Mouse (Mus musculus) adrenal gland, adult (tissue): ENCODE data around the gene Adamtsl5.

Experiments used
- DNase-seq, 2 experiments: peaks; one replicate each; pipeline ENCODE4 v3.0.0; 2022 to 2023; ENCODE audit warnings: low spot score in 1 of 2; ENCODE audit not compliant: inconsistent age in 2 of 2

Gene Adamtsl5

DNA sequence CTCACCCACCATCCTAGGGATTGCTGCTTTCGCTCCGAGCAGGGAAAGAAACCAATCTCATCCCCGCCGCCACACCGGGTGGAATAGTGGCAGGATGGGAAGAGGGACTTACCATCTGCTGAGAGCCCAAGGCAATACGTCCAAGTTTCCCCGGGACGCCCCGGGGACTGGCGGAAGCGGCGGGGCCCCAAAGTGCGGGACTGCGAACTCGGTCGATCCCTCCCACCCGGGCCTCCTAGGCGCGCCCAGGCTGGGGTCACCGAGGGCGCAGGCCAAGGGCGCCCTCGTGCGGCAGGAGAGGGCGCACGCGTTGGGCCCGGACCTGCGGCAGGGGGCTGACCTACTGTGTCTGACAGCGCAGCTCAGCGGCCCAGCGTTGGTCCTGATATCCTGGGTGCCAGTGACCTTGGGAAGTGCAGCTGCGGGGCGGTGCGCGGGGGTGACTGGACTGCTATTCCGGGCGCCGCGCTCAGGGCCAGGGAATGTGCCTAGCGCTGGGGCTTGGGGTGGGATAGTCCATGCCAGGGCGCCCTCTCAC is at the start of gene Adamtsl5:
Gene Adamtsl5 (minus strand): TSS at position 169 of the 538 bp plus-strand sequence.
- peak; percentile 62 to 75 for DNase-seq

DNA sequence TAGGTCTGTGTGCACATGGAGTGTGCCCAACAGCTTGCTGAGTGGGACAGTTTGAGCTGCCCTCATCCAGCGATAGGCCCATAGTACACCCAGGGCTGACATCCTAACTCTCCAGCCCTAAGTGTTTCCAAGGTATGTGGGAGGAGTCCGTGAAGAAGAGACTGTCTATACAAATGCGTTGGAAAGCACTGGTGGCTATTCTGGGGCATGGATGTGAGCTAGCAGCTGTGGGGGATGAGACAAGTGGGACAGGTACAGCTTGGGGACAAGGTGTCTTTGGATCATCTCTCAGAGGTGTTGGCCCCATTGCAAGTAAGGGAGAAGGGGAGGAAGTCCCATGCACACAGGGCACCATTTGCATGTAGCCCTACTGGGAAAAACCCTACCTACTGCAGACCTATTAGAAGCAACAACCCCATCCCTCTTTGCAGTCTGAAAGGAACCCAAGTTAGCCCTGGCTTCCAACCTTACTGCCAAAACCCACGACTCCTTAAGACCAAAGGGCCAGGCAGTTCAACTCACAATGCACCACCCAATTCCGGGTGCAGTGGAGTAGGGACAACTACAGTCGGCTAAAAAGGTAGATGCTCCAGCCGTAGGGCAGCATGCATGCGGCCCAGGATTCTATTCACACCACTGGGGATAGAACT is 49.4 kb upstream of the Adamtsl5 start:
- peak in 1 of 2 experiments; percentile 65 for DNase-seq

DNA sequence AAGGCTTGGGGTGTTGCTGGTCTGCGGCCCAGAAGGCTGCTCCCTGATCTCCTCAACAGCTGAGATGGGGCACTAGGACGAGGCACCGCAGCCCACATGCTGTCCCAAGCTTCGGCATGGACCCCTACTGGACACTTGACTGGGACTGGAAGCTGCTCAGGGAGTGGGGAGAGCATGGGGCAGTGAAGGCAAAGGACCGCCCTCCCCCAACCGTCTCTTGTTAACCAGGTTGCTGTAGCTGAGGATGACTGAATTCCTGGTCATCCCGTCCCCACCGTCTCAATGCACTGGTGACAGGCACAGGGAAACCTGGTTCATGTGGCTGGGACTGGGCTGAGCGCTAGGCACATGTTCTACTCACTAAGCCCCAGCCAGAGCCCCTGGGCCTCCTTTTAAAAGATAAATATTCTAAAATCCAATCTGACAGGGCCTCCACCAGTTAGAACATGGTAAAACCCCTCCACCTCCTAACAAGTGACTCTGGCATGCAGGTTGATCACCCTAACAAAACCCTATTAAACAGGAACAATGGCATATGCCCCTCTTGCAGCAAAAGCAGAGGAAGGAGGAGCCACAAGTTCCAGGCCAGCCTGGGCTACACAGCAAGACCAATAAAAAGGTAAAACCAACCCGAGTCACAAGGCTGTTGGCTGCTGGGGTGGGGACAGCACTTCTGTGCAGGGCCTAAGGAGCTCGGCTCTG is 48.8 kb upstream of the Adamtsl5 start:
- no peak for DNase-seq

DNA sequence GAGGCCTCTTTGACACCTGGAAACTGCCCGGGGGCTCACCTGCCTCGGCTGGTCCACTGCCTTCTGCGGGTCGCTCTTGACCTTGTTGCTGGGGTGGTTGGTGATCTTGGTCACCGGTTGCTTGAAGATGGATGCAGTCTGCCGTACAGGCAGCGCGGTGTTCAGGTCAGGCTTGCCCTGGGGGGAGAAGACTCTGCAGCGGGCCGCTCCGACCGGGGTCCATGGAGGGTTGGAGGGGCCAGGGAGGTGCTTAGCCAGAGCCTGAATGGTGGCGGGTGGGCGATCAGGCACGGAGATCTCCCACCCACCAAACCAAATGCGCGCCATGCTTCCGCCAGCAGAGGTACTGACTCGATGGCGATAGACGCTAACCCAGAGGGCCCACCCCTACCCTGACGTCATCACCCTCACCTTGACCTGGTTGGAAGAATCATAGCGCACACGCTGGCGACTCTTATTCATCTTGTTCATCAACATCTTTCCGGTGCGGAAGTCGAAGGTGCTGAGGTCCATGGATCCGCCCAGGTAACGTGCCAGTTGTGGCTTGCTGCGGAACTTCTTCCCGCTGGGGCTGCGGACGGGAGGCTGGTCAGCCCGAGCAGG is 46.9 kb upstream of the Adamtsl5 start:
- DNase-seq: peak; percentile 31 to 43

DNA sequence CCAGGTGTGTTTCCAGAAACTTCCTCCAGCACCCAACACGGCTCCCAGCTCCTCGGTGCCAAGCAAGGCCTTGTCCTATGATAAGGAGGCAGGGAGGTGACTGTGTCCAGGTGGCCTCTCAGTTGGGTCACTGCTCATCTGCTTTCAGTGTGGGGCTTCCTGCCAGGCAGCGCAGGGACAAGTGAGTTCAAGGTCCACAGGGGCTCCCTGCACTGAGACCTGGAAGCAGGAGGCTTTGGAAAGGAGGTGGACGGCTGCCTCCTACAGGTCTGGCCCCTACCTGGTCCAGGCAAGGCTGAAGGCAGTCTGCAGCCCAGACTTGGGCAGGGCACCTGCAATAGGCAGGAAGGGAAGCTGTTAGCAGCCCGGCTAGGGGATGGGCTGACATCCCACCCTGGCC is 44.5 kb upstream of the Adamtsl5 start:
- DNase-seq: no peak

DNA sequence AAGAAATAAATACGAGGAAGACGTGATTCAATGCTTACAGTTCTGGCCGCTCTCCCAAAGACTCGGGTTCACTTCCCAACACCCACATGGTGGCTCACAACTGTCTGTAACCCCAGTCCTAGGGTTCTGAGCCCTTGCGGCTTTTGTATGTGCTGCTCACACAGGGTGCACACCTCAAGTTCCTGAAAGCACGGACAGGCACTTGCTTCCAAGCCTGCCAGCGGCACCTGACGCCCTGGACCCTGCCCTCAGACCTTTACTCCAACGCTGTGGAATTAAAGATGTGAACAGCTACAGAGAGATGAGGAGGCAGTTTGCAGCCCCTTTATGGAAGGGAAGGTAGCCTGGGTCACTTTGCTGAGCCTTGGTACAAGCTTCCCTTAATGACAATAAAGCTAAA is 42.5 kb upstream of the Adamtsl5 start:
- DNase-seq: no peak

DNA sequence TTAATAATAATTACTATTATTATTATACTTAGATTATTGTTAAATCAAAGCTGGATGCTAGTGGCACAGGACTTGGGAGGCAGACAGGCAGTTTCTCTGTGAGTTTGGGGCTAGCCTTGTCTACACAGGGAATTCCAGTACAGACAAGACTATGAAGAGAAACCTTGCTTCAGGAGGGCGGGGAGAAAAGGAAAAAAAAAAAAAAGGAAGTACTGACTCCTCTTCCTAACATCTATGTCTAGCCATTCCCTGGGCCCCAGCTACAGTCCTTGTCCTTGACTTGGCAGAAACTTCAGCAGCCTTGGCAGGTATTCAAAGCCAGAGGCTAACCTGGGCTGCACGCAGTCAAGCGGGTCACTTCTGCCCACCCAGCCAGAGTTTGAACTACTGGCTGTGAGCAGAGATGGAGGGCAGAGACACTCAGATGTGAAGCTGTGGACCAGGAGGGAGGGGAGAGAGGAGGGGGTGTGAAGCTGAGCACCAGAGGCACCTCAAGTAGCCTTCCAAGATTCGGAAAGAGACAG is 41.0 kb upstream of the Adamtsl5 start:
- peak in 1 of 2 experiments; percentile 68 for DNase-seq

DNA sequence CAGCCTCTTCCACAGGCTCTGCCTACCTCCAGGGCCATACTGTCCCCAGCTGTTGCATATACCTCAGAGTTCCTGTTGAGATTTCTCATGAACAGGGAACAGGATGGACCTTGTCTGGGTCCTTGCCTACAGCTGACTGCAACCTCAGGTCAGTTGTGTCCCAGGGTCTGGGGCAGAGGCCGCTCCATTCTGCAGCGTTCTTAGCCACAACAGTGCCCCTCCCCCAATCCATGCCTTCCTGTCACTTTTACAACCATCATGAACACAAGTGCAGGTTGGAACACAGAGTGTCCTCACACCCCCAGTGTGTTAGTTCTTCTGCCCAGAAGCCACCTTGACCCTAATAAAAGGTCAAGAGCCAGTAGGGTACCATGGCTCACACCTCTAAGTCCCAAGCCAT is 40.5 kb upstream of the Adamtsl5 start:
- DNase-seq: peak; percentile 35 to 54

DNA sequence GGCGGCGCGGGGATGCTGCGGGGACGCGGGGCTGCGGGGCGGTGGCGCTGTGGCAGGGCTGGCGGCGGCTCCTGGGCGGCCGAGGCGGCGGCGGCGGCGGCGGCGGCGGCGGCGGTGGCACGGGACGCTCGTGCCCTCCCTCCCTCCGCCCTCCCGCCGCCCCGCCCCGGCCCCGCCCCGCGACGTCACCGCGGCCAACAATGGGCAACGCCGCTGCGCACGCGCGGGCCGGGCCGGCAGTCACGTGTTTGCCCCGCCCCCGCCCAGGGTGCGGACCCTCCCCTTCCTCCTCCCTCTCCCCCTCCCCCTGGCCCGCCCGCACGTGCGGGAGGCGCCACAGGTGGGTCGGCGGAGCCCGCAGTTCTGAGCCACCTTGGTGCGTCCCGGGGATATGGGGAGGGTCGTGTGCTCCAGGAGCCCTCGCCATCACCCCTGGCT is 39.3 kb upstream of the Adamtsl5 start, which contains the start of gene Mex3d:
Gene Mex3d (minus strand): TSS at position 138 of the 438 bp plus-strand sequence.
- peak; percentile 91 to 96 for DNase-seq

DNA sequence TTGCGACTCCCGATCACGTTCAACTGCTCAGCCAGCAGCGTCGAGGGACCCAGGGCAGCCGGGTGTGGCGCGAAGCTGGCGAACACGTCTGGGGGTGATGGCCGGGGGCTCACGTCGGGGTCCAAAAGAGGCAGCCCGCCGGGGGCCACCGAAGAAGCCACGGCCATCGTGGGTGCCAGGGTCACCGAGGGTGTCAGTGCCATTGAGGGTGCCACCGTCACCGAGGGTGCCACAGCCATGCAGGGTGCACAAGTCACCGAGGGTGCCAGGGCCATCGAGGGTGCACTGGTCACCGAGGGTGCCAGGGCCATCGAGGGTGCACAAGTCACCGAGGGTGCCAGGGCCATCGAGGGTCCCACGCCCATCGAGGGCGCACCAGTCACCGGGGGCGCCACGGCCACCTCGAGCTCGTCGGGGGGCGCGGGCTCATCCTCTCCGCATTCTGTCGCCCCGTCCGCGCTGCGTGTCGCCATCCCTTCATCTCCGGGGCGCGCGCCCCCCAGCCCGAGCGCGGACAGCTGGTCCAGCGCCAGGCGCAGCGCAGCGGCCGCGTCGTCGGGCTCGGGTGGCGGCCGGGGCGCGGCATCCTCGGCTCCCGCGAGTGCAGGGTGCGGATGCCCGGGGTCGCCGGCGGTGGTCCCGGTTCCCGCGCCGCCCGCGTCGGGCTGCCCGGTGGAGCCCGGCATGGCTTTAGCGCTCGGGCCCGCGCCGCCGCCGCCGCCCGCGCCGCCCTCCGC is 38.7 kb upstream of the Adamtsl5 start:
- DNase-seq: peak; percentile 57 to 70

DNA sequence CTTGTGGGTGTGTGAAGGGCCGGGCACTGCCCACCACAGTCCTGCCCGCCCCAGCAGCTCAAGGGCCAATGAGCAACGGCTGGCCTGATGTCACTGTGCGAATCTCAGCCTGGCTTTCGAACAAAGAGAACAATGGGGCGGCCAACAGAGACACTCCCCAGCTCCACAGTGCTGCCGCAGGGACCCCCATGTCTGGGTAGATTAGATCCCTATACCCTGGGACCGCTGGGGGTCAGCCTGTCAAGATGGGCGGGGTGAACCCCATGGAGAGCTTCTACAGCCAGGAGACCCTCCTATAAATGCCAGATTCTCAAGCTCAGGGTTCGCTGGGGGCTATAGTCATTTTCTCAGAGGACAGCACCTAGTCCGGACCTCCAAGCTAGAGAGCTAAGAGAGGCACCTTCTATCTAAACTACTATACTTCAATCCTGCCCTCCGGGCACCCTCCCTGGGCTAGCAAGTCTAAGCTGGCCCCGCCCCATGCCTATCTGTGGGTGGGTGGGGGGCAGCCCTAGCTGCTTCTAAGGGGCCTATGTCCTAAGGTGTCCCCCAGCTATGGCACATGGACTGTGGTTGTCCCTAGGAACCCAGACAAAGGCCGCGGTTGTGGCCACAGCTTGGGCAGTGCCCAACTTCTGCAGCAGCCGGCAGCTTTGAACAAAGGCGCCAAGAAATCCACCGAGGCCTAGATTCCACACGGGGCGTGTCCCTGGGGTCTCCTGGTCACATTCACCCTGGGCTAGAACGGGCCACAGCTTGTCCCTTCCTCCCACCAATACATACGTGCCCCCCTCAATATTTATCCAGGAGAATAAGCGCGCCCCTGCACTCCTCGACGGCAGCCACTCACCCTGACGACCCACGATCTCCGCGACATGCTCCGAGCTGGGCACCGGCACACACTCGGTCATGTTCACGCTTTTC is 37.9 kb upstream of the Adamtsl5 start:
- DNase-seq: peak; percentile 67 to 83

DNA sequence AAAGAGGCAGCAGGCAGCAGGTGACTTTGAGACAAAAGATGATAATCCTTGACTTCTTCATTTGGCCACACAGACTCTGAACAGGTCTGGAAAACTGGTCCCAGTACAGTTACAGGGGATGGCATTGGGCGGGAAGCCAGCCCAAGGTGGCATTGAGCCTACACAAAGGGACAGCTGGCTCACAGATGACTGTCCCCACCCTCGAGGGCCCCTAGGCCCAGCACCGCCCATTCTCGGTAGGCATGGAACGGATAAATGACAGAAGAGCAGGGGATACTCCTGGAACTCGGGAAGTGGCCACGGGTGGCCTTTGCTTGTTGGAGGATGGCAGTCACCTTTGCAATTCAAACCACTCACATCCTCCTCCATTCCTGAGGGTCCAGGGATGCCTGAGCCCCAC is 37.1 kb upstream of the Adamtsl5 start:
- DNase-seq: peak; percentile 55 to 73

DNA sequence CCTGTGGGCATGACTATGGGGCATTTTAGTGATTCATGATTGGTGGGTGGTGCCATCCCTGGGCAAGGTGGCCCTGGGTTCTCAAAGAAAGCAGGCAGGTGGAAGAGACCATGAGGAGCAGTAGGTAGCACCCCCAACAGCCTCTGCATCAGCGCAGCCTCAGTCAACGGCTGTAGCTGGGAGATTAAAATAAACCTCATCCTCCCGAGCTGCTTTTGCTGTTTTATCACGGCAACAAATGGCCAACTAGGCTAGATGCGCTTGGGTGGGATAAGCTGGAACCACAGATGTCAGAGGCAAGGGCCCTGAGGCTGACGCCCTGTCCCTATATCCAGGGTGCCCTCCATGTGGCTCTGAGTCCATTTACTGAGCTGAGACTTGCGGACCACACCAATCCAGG is 36.5 kb upstream of the Adamtsl5 start:
- peak; percentile 25 to 57 for DNase-seq

DNA sequence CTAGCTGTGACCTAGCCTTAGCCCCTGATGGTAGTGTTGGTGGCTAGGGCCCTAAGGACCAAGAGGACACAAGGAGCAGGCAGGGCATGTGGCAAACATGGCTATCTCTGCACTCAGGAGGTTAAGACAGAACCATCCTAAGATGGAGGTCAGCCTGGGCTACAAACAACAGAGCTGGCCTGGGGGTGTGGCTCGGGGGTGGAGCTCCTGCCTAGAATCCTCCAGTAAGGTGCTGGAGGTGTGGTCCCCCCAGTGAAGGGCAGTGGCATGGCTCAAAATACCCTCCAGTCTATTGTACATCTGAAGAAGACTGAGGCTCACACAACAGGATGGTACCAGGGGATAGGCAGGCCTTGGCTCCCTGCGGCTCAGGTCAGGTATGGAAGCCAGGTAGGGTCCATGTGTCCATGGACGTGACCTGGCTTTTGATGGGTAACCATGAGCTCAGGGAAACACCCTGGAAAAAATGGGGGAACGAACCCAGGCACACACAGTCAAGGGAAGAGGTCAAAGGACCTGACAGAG is 36.0 kb upstream of the Adamtsl5 start:
- DNase-seq: peak; percentile 45 to 62

DNA sequence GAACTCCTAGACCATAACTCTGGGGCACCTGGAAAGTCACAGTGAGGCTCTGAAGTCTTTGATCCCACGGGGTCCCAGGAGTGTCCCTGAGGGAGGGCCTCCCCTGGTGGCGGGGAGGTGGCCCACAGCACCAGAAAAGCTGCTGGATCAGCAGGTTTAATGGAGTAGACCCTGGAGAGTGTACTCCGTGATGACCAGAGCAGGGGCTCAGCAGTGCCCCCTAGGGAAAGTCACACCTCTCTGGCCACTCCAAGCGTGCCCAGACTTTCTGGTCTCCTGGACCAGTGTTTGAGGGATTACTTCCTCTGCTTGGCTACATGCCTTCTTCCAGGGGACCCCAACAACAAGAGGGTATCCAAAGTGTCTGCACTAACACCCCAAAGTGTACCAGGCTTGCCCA is 35.2 kb upstream of the Adamtsl5 start:
- peak; percentile 59 to 73 for DNase-seq

DNA sequence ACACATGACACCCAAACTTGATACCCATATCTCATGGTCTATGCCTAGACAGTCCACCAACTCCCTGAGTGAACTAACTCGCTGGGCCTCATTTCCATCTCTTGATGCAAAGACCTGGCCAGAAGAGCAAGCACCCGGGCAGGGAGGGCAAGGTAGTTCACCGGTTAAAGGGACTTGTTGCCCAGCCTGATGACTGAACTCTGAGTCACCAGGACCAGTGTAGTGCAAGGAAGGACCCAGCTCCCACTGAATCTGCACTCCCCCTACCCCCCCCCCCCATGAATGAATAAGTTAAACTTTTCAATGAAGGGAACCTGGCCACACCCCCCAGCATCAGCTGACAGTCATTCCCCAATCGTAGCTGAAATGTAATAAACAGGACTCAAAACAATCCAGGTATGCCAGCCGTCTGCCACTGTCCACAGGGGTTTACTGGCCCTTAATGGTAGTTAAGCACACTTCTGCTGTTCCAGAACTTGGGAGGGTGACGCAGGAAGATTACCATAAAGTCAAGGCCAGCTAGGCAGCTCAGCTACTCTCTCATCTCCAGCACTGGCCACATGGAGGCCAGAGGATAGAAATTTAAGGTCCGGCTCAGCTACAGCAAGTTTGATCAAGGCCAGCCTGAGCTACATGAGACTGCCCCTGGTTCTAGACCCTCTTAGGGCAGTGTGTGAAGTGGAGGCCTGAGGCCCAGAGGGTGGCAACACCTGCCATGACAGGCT is 34.6 kb upstream of the Adamtsl5 start:
- DNase-seq: peak; percentile 71 to 84

DNA sequence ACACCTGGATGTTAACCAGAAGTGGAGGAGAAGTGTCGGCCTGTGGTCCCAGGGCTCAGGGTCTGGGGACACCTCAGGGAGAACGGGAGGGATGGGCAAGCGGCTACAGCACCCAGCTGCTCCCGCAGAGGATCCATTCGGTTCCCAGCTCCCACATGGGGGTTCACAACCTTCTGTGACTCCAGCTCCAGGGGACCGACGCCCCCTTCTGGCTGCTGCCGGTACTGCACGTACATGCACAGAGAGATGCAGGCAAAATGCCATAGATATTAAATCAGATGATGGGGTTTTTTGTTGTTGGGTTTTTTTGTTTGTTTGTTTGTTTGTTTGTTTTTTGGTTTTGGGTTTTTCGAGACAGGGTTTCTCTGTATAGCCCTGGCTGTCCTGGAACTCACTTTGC is 29.5 kb upstream of the Adamtsl5 start:
- DNase-seq: peak; percentile 33 to 71

DNA sequence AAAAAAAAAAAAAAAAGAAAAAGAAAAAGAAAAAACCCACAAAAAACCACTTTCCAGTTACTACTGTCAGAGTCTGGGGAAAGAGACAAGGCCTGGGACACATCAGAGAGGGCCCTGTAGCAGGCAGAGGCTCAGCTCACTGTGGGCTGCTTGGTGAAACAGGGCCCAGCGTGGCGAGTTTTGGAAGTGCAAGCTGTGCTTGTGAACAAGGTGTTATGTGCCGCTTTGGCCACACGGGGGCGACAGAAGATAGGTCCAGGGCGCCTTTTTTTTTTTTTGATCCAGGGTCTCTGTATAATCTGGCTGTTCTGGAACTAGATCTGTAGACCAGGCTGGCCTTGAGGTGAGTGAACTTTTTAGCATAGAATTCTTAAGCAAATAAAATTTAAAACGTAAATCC is 27.9 kb upstream of the Adamtsl5 start:
- peak; percentile 88 to 96 for DNase-seq

DNA sequence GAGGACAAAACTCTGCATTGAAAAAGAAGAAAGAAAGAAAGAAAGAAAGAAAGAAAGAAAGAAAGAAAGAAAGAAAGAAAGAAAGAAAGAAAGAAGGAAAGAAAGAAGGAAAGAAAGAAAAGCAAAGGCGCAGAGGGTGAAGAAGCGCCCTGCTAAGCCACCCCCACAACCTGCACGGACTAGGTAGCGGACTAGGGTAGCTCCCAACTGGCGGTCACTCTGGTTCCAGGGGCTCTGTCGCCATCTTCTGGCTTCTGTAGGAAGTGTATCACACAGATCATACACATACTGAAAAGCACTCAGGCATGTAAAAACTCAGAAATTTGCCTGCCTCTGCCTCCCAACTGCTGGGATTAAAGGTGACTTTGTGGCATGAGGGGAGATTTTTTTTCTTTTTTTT is 25.9 kb upstream of the Adamtsl5 start:
- peak; percentile 78 to 93 for DNase-seq
